Mouse (Mus musculus) heart, postnatal 25 days (tissue): ENCODE data around the gene Ang5. TPM values are rescaled to one million over a fixed set of nuclear protein-coding genes. Genes with fewer than 3 reads are reported as not detected.

ENCODE experiments used
- total RNA-seq, 2 experiments: library from RNA; stranded (reverse); gene quantifications; 2 replicates each; pipeline ENCODE4 v1.2.3; 2021

The Ang5 gene
- total RNA-seq, 2 experiments from 2014 or later = not detected

Other genes with a start within 250 kb of the Ang5 start
- not detected for gene Gm16506, start 229.6 kb upstream of the Ang5 start, total RNA-seq
- not detected for gene Gm6526, start 209.2 kb upstream of the Ang5 start, total RNA-seq
- not detected for gene Gm8180, start 172.3 kb upstream of the Ang5 start, total RNA-seq
- gene Ear1, start 81.6 kb upstream of the Ang5 start, total RNA-seq = not detected
- gene Ear10, start 33.5 kb upstream of the Ang5 start, total RNA-seq = not detected
- 1 to 10 TPM; 3.9 to 4.8 TPM for gene Gm8113, start 31.7 kb upstream of the Ang5 start, total RNA-seq
- gene Ang6, start 45.2 kb downstream of the Ang5 start, total RNA-seq = not detected
- under 1 TPM; 0.39 to 0.62 TPM for gene Ear2, start 145.6 kb downstream of the Ang5 start, total RNA-seq
- gene Gm3327, start 166.8 kb downstream of the Ang5 start, total RNA-seq = not detected
- gene Gm8212, start 240.6 kb downstream of the Ang5 start, total RNA-seq = not detected